Mouse (Mus musculus) CH12.LX (cell line): ENCODE measurements around the gene Cebpa. TPM values are rescaled to one million over a fixed set of nuclear protein-coding genes. Genes with fewer than 3 reads are reported as not detected.

Experiments
- DNase-seq: peaks from one replicate; pipeline ENCODE4 v3.0.0-alpha.2; 2013; ENCODE audit errors: extremely low read depth
- H3K27ac ChIP-seq: 2 replicates; pipeline ENCODE4 v1.5.1; 2012; ENCODE audit warnings: low read depth, mild to moderate bottlenecking, control low read depth, moderate library complexity; ENCODE audit not compliant: insufficient read depth
- H3K27me3 ChIP-seq: replicated peaks from 2 replicates; pipeline ENCODE3; 2012; ENCODE audit warnings: inconsistent platforms
- H3K36me3 ChIP-seq, 2 experiments: replicated peaks in 1 of 2; 2 replicates each; pipeline versions ENCODE3 to v1.6.1; 2012; ENCODE audit warnings: inconsistent platforms in 1 of 2, low read length in 1 of 2, mild to moderate bottlenecking in 1 of 2, mixed read lengths in 1 of 2, moderate library complexity in 1 of 2; ENCODE audit not compliant: control insufficient read depth in 1 of 2, insufficient read depth in 1 of 2
- H3K4me1 ChIP-seq, 2 experiments: 2 replicates each; pipeline ENCODE4 v1.6.1; 2012; ENCODE audit warnings: inconsistent platforms in 1 of 2, moderate library complexity in 1 of 2; ENCODE audit not compliant: insufficient read depth in 2 of 2, control insufficient read depth in 1 of 2
- H3K4me2 ChIP-seq: 2 replicates; pipeline ENCODE4 v1.6.1; 2012; ENCODE audit warnings: low read depth, mild to moderate bottlenecking, control low read depth; ENCODE audit not compliant: poor library complexity, insufficient read depth, severe bottlenecking
- H3K4me3 ChIP-seq, 3 experiments: fragments of 150-350 bp in 1 of 3; sonication (generic) in 1 of 3; replicated peaks in 1 of 3; 2 replicates each; pipeline versions ENCODE3 to v1.5.1; 2011 to 2012; ENCODE audit warnings: low read depth in 2 of 3, low read length in 2 of 3, mild to moderate bottlenecking in 2 of 3, moderate library complexity in 2 of 3, control low read depth in 1 of 3, improper control_type of control experiment in 1 of 3, inconsistent platforms in 1 of 3, mixed read lengths in 1 of 3; ENCODE audit not compliant: poor library complexity in 1 of 3
- H3K79me2 ChIP-seq: replicated peaks from 2 replicates; pipeline ENCODE4 v1.6.1; 2012; ENCODE audit warnings: mild to moderate bottlenecking, moderate library complexity; ENCODE audit not compliant: control insufficient read depth, poor library complexity, insufficient read depth, severe bottlenecking; ENCODE audit errors: extremely low read depth
- H3K9ac ChIP-seq: 2 replicates; pipeline ENCODE4 v1.6.1; 2012; ENCODE audit warnings: low read depth, mild to moderate bottlenecking, control low read depth, moderate library complexity; ENCODE audit not compliant: insufficient read depth
- H3K9me3 ChIP-seq: replicated peaks from 2 replicates; pipeline ENCODE3; 2012; ENCODE audit warnings: low read length, inconsistent platforms, mixed read lengths
- CTCF ChIP-seq, 2 experiments: IDR thresholded peaks in 1 of 2; conservative IDR thresholded peaks in 1 of 2; 2 replicates each; pipeline ENCODE4 v1.5.1; 2011 to 2012; ENCODE audit warnings: low read depth in 2 of 2, low read length in 2 of 2, improper control_type of control experiment in 1 of 2, inconsistent platforms in 1 of 2, mild to moderate bottlenecking in 1 of 2, moderate library complexity in 1 of 2
- E2F4 ChIP-seq: IDR thresholded peaks from 2 replicates; pipeline ENCODE4 v1.6.1; 2011; ENCODE audit warnings: low read depth, low read length, improper control_type of control experiment; ENCODE audit not compliant: insufficient replicate concordance
- HCFC1 ChIP-seq: IDR thresholded peaks from 2 replicates; pipeline ENCODE4 v1.6.1; 2012; ENCODE audit warnings: low read depth, mild to moderate bottlenecking, inconsistent platforms, low read length, improper control_type of control experiment
- KAT2A ChIP-seq: IDR thresholded peaks from 2 replicates; pipeline ENCODE4 v1.6.1; 2012; ENCODE audit warnings: low read length, improper control_type of control experiment, inconsistent platforms; ENCODE audit not compliant: insufficient replicate concordance
- MXI1 ChIP-seq: IDR thresholded peaks from 2 replicates; pipeline ENCODE4 v1.6.1; 2011; ENCODE audit warnings: mild to moderate bottlenecking, low read depth, low read length, improper control_type of control experiment
- NRF1 ChIP-seq: IDR thresholded peaks from 2 replicates; pipeline ENCODE4 v1.6.1; 2014; ENCODE audit warnings: low read depth, mild to moderate bottlenecking, inconsistent platforms, low read length, improper control_type of control experiment, moderate library complexity
- SIN3A ChIP-seq: IDR thresholded peaks from 2 replicates; pipeline ENCODE4 v1.6.1; 2012; ENCODE audit warnings: low read length, improper control_type of control experiment, inconsistent platforms
- dilution Hi-C: fragments of 300-500 bp; cut with MboI; formaldehyde crosslinking; loops from 2 replicates; pipeline ENCODE4 v1.14.3; 2020; ENCODE audit warnings: low sequenced_read_pairs; ENCODE audit not compliant: extremely low pct_unique_long_range_greater_than_20kb, extremely low pct_ligation_motif_present
- in situ Hi-C: fragments of 300-500 bp; cut with MboI; formaldehyde crosslinking; loops from 3 replicates; pipeline ENCODE4 v1.14.3; 2019; ENCODE audit warnings: low sequenced_read_pairs, low pct_ligation_motif_present, low pct_unique_long_range_greater_than_20kb, mixed read lengths
- polyA plus RNA-seq: library from polyadenylated mRNA; unstranded; fragments of >175 nt; gene quantifications from 2 replicates; pipeline ENCODE4 v1.2.1, GENCODE M21; 2012; ENCODE audit warnings: low read depth; ENCODE audit not compliant: insufficient read length
- total RNA-seq, 2 experiments: library from RNA; depleted of rRNA; stranded (reverse); fragments of 300-350 nt in 1 of 2; fragments of >200 nt in 1 of 2; gene quantifications; 2 replicates each; pipeline ENCODE4 v1.2.3; 2012 to 2014

The Cebpa gene
- total and polyA plus RNA-seq, 3 experiments: not detected

DNA sequence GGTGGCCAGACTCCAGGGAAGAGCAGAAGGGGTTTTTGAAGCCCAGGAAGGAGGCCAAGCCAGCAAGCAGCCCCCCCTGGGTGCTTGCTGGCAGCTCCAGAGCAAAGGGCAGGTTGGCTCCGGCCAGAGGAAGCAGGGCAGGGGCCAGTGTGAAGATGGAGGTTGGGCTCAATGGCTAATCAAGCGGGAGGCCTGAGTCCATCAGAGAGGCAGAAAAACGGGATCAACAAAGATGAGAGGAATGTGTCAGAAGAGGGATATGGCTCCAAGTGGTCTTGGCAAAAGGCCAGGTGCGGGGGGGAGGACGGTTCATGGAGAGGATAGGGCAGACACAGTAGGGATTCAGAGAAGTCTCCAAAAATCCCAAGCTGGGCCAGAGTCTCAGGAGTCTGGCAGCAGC lies 22.4 kb downstream of the Cebpa start:
- dilution Hi-C loops: no loop called here

DNA sequence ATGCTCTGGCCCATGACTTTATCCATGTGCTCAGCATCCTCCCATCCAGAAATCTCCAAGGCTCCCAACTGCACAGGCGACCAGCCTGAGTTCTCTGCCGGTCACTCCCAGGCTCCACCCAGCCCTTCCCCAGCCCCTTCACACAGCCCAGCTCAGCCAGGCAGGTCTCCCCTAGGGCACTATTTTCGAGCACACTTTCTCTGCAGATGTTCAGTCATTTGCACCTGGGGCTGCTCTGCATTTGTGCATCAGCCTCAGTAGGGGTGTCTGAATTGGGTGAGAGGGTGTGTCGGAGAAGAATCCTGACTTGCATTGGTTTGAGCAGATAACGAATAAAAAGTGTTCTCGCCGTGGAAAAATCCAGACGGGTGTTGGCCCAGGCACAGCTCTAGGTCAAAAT lies 23.4 kb downstream of the Cebpa start:
- dilution Hi-C loops (no loop called here), in situ Hi-C loops (no loop called here)
- Histone ChIP-seq H3K4me2 (no peak overlapping the region), H3K27ac (no peak overlapping the region), H3K9me3 (no peaks in the 10 kb centered on the region), H3K36me3 (no peaks in the 10 kb centered on the region), H3K4me3 (no peak overlapping the region), H3K27me3 (no peaks in the 10 kb centered on the region), H3K79me2 (no peaks in the 10 kb centered on the region), H3K4me1 (peaks cover 15 to 52% of the 10 kb centered on the region in 2 experiments), H3K9ac (no peak overlapping the region)
- no peak for TF ChIP-seq CTCF (conservative IDR thresholded peaks at IDR 0.05 in 1 of 2, IDR thresholded peaks at IDR 0.05 in 1 of 2; ENCODE audit: low read depth in 2 of 2, low read length in 2 of 2)
- DNase-seq: no peak

More for the DNA sequence above, 22.4 kb downstream of the Cebpa start:
- TF ChIP-seq E2F4 (no peak), MXI1 (no peak), NRF1 (no peak)
- in situ Hi-C loops: no loop called here
- H3K27me3 ChIP-seq: no peaks in the 10 kb centered on the region
- no peak overlapping the region for H3K4me2 ChIP-seq
- H3K79me2 ChIP-seq: no peaks in the 10 kb centered on the region
- peaks cover 15 to 54% of the 10 kb centered on the region in 2 experiments for H3K4me1 ChIP-seq
- no peaks in the 10 kb centered on the region for H3K36me3 ChIP-seq
- no peak overlapping the region for H3K4me3 ChIP-seq
- no peak overlapping the region for H3K9ac ChIP-seq
- DNase-seq: no peak
- H3K27ac ChIP-seq: no peak overlapping the region
- H3K9me3 ChIP-seq: no peaks in the 10 kb centered on the region

DNA sequence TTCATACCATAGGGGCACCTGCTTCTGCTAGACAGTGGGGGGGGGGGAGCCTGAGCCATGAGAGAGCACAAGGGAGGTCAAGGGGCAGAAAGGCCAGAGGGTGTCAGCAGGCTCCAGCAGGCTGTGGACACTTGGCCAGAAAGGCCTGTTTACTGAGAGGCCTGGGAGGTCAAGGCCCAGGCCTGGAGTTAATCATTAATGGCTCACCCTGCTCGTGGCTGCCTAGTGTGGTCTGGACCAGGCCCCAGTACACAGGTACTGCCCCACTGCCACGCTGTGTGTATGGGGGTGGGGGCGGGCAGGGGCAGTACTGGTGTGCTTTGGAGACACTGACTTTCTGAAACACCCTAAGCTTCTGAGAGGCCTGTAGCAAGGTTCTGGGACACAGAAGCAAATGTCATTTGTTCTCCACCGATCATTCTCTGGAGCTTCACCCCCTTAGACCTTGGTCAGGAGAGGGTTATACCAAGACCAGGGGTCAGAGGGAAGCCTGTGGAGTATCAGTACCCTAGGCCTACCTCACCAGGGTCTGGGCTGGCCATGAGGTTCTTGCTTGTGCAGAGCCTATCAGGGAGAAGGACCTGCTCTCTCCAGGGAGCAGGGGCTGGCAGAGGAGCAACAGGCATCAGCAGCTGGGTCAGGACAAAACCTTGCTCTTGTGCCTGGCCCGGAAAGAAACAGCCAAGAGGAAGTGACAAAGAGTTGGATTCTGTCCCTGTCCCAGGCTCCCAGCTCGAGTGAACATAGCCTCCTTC lies 24.9 kb downstream of the Cebpa start:
- peaks cover 15 to 44% of the 10 kb centered on the region in 2 experiments for H3K4me1 ChIP-seq
- no peak overlapping the region for H3K4me2 ChIP-seq
- no peaks in the 10 kb centered on the region for H3K36me3 ChIP-seq
- dilution Hi-C loops: no loop called here
- H3K9me3 ChIP-seq: no peaks in the 10 kb centered on the region
- no peaks in the 10 kb centered on the region for H3K27me3 ChIP-seq
- no peak overlapping the region for H3K4me3 ChIP-seq
- TF ChIP-seq KAT2A: no peak
- no peak for TF ChIP-seq SIN3A
- no peak for TF ChIP-seq HCFC1
- H3K9ac ChIP-seq: no peak overlapping the region
- no peak for DNase-seq
- no peak overlapping the region for H3K27ac ChIP-seq
- no peaks in the 10 kb centered on the region for H3K79me2 ChIP-seq
- in situ Hi-C loops: no loop called here
